Mouse (Mus musculus) gastrocnemius, adult 2 months (tissue): ENCODE data around the gene Tmem145. TPM values are rescaled to one million over a fixed set of nuclear protein-coding genes. Genes with fewer than 3 reads are reported as not detected.

Experiments used
- DNase-seq: peaks from one replicate; pipeline ENCODE4 v3.0.0; 2022
- H3K27ac ChIP-seq: fragments of 200-600 bp; 2 replicates; pipeline ENCODE4 v1.8.1; 2022; ENCODE audit warnings: mild to moderate bottlenecking
- H3K4me3 ChIP-seq: fragments of 200-600 bp; 2 replicates; pipeline ENCODE4 v1.8.1; 2022; ENCODE audit warnings: mild to moderate bottlenecking, moderate library complexity
- CTCF ChIP-seq: fragments of 200-600 bp; IDR thresholded peaks from 2 replicates; pipeline ENCODE4 v1.8.1; 2022; ENCODE audit warnings: antibody characterized with exemption, mild to moderate bottlenecking, moderate library complexity
- intact Hi-C: fragments of 180-260 bp; cut with DNase I; formaldehyde crosslinking; loops from one replicate; pipeline ENCODE4 v1.15.1; 2025
- total RNA-seq, 2 experiments: library from RNA; stranded (reverse); gene quantifications; 2 replicates each; pipeline ENCODE4 v1.2.3; 2021

Gene Tmem145
- total RNA-seq, 2 experiments from 2014 or later: not detected

GRCm38 (mm10) chr7:25303685-25304006 lies 2.3 kb upstream of the Tmem145 start:
- intact Hi-C loops: no loop called here
- Histone ChIP-seq H3K4me3 (no peak overlapping the region), H3K27ac (no peak overlapping the region)
- peak; percentile 12 for DNase-seq
- no peak for TF ChIP-seq CTCF

GRCm38 (mm10) chr7:25305481-25305880 lies 425 bp upstream of the Tmem145 start:
- DNase-seq: no peak
- Histone ChIP-seq H3K4me3 (peak overlapping the region; percentile 73), H3K27ac (no peak overlapping the region)
- TF ChIP-seq CTCF: no peak
- intact Hi-C loops: no loop called here

- no peak overlapping the region for H3K27ac ChIP-seq
- intact Hi-C loops: no loop called here
- DNase-seq: no peak
- no peak overlapping the region for H3K4me3 ChIP-seq
- no peak for TF ChIP-seq CTCF
Observed at GRCm38 (mm10) chr7:25306614-25306996, 699 bp downstream of the Tmem145 start.

GRCm38 (mm10) chr7:25308702-25309318 lies 2.9 kb downstream of the Tmem145 start:
- intact Hi-C loops: no loop called here
- no peak overlapping the region for H3K27ac ChIP-seq
- no peak overlapping the region for H3K4me3 ChIP-seq
- peak; percentile 16 for DNase-seq
- no peak for TF ChIP-seq CTCF

GRCm38 (mm10) chr7:25309425-25309824 lies 3.5 kb downstream of the Tmem145 start:
- intact Hi-C loops: no loop called here
- Histone ChIP-seq H3K4me3 (no peak overlapping the region), H3K27ac (no peak overlapping the region)
- peak; percentile 10 for DNase-seq
- no peak for TF ChIP-seq CTCF

GRCm38 (mm10) chr7:25311193-25311592 lies 5.3 kb downstream of the Tmem145 start:
- DNase-seq: no peak
- intact Hi-C loops: no loop called here
- TF ChIP-seq CTCF: no peak
- no peak overlapping the region for H3K4me3 ChIP-seq
- no peak overlapping the region for H3K27ac ChIP-seq

GRCm38 (mm10) chr7:25313325-25313724 lies 7.4 kb downstream of the Tmem145 start:
- Histone ChIP-seq H3K27ac (no peak overlapping the region), H3K4me3 (no peak overlapping the region)
- no peak for DNase-seq
- intact Hi-C loops: loop anchor here (2.0 kb wide), 1 partner anchor 29 kb away; no protein-coding TSS in a partner anchor
- no peak for TF ChIP-seq CTCF

GRCm38 (mm10) chr7:25314606-25315305 lies 8.8 kb downstream of the Tmem145 start:
- no peak for TF ChIP-seq CTCF
- no peak overlapping the region for H3K27ac ChIP-seq
- H3K4me3 ChIP-seq: peak overlapping the region; percentile 98
- intact Hi-C loops: loop anchor here (5.0 kb wide), 1 partner anchor 68 kb away; no protein-coding TSS in a partner anchor
- DNase-seq: peak; percentile 27

- no peak for TF ChIP-seq CTCF
- DNase-seq: peak; percentile 45
- Histone ChIP-seq H3K27ac (no peak overlapping the region), H3K4me3 (peak overlapping the region; percentile 98)
- intact Hi-C loops: loop anchor here (1.0 to 5.0 kb wide), 2 partner anchors 67 to 74 kb away; no protein-coding TSS in a partner anchor
Observed at GRCm38 (mm10) chr7:25315306-25316041, 9.6 kb downstream of the Tmem145 start.

- intact Hi-C loops: loop anchor here (1.0 to 5.0 kb wide), 2 partner anchors 66 to 75 kb away; no protein-coding TSS in a partner anchor
- Histone ChIP-seq H3K4me3 (peak within 1 kb of the TSS; percentile 98), H3K27ac (peak within 1 kb of the TSS; percentile 92)
- TF ChIP-seq CTCF: peak; percentile 92
- DNase-seq: peak; percentile 95
Observed at GRCm38 (mm10) chr7:25316532-25317445, 10.9 kb downstream of the Tmem145 start, which contains the start of gene Megf8. Megf8 (plus strand) TSS chr7:25317164.

- intact Hi-C loops: loop anchor here (5.0 kb wide), 1 partner anchor 65 kb away; no protein-coding TSS in a partner anchor
Observed at GRCm38 (mm10) chr7:25317446-25317999, 11.6 kb downstream of the Tmem145 start.

More at GRCm38 (mm10) chr7:25317446-25317999, 11.6 kb downstream of the Tmem145 start:
- no peak for TF ChIP-seq CTCF
- Histone ChIP-seq H3K27ac (peak overlapping the region; percentile 92), H3K4me3 (peak overlapping the region; percentile 98)
- peak; percentile 46 for DNase-seq
